Mouse (Mus musculus): ENCODE results near the gene Proser2. TPM values are rescaled to one million over a fixed set of nuclear protein-coding genes. Genes with fewer than 3 reads are reported as not detected.

Proser2 gene
- 51.3 and 52.4 TPM in 2 replicates for polyA plus RNA-seq (2015; fragmentation: Nextera tagmentation; extraction: Ambion mirVana)

GRCm38 (mm10) chr2:6129555-6130355 is at the start of gene Proser2:
TSS of gene Proser2 (minus strand) at chr2:6130211.

Other genes starting within 250 kb of the Proser2 start
- 20.3 and 24.4 TPM in 2 replicates for gene Sec61a2, start 234.8 kb downstream of the Proser2 start, polyA plus RNA-seq (2015; fragmentation: Nextera tagmentation; extraction: Ambion mirVana)
- gene Dhtkd1, start 187.4 kb downstream of the Proser2 start, polyA plus RNA-seq (2015; fragmentation: Nextera tagmentation; extraction: Ambion mirVana), result 0.53 and 0.54 TPM in 2 replicates
- gene Upf2, start 178.7 kb downstream of the Proser2 start, polyA plus RNA-seq (2015; fragmentation: Nextera tagmentation; extraction: Ambion mirVana), result 4.4 and 5.6 TPM in 2 replicates
- gene Echdc3, start 82.8 kb upstream of the Proser2 start, polyA plus RNA-seq (2015; fragmentation: Nextera tagmentation; extraction: Ambion mirVana), result 8.2 and 11.0 TPM in 2 replicates
- gene Usp6nl, start 192.5 kb upstream of the Proser2 start, polyA plus RNA-seq (2015; fragmentation: Nextera tagmentation; extraction: Ambion mirVana), result 4.6 and 5.9 TPM in 2 replicates